Comparison of ENCODE assay signal across 10 mouse cellular contexts in the genomic region with DNA sequence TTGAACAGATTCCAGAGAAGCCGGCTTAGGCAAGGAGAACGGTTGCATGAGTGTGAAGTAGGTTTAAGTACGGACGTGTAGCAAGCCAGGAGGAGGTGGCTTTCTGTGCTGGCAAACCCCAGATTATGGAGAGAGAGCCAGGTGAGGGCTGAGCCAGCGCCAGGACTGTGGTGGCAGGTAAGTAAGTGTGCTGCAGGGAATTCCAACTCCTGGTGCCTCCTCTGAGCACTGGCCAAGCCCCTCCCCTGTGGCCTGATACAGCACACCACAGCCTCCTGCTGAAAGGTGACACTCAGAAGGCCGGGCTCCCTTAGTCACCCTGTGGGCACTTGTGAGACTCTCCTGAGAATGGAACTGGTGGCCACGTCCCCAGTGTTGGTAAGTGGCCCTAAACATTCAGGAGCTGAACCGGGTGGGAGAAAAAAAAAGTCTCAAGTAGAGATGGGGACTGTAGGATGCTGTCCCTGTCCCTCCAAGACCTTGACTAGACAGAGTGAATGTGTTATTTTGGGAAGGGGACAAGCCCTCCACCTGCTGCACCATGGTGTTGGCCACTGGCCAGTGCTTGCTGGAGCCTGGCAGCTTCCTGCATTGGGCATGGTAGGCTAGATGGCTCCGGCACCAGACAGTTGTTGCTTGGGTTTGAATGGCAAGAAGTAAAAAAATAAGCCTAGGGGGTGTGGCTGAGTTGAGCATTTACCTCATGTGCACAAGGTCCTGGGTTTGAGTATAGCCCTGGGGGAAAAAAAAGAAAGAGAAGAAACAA. TPM values are rescaled to one million over a fixed set of nuclear protein-coding genes. Genes with fewer than 3 reads are reported as not detected.
DNase-seq lines count a peak whose midpoint lies in the region; ATAC-seq and TF ChIP-seq lines count a peak whose summit lies in the region.
"Had no signal": no experiment of that assay in that cellular context is flagged by ENCODE, and none has a peak within 500 bp of the region (broad histone marks: within the 10 kb centered on the region; RNA-seq: fewer than 3 reads in every experiment).

No protein-coding gene starts in this region.

- TF ChIP-seq EP300 in lung, postnatal 0 days (IDR thresholded peaks at IDR 0.05), result no peak

- 43% methylated on average over 9 of the region's 9 CpGs for WGBS in heart, embryonic 14.5 days
- WGBS in heart, embryonic 11.5 days (ENCODE audit: insufficient replicate concordance), result 52% methylated on average over 9 of the region's 9 CpGs
- 32% methylated on average over 9 of the region's 9 CpGs for WGBS in lung, postnatal 0 days

- ATAC-seq in heart, embryonic 14.5 days (ENCODE audit: insufficient number of reproducible peaks, insufficient read depth, low FRiP score, low read depth), result peak; percentile 47
- no peak for ATAC-seq in heart, embryonic 11.5 days (replicated peaks; ENCODE audit: insufficient number of reproducible peaks, low FRiP score, low TSS enrichment)
- peak; percentile 88 for ATAC-seq in lung, postnatal 0 days
- no peak for ATAC-seq in CD4-positive, CD25-positive, alpha-beta regulatory T cell, adult 4 months

- peak; percentile 49 to 63 for DNase-seq in heart, postnatal 10 days
- peak; percentile 70 for DNase-seq in lung, postnatal 0 days (ENCODE audit: low spot score)
- DNase-seq in layer of hippocampus, adult 2 months (ENCODE audit: low spot score in 2 of 2), result no peak
- no peak for DNase-seq in embryo, embryonic 9.5 days (ENCODE audit: extremely low spot score)
- DNase-seq: right cerebral cortex, adult 18-20 months had no signal

- H3K27me3 ChIP-seq in heart, embryonic 14.5 days (ENCODE audit: control insufficient read depth, insufficient read depth, low read length), result no peaks in the 10 kb centered on the region
- H3K27me3 ChIP-seq in heart, embryonic 11.5 days (ENCODE audit: control insufficient read depth, insufficient read depth, low read length), result no peaks in the 10 kb centered on the region
- H3K27me3 ChIP-seq in lung, postnatal 0 days (replicated peaks; ENCODE audit: insufficient read depth, low read length), result no peaks in the 10 kb centered on the region

- H3K36me3 ChIP-seq in heart, embryonic 14.5 days (ENCODE audit: control insufficient read depth, insufficient read depth, low read length), result no peaks in the 10 kb centered on the region
- H3K36me3 ChIP-seq in heart, embryonic 11.5 days (ENCODE audit: control insufficient read depth, insufficient read depth, low read length), result no peaks in the 10 kb centered on the region
- H3K36me3 ChIP-seq in lung, postnatal 0 days (ENCODE audit: insufficient read depth, low read length), result no peaks in the 10 kb centered on the region

- no peak overlapping the region for H3K4me3 ChIP-seq in heart, embryonic 14.5 days (ENCODE audit: control insufficient read depth in 1 of 2, insufficient read depth in 1 of 2, low read depth in 1 of 2, low read length in 2 of 2)
- H3K4me3 ChIP-seq in heart, embryonic 11.5 days (ENCODE audit: low read depth, low read length), result no peak overlapping the region
- peak overlapping the region; percentile 31 for H3K4me3 ChIP-seq in brown adipose tissue, adult 24 weeks (ENCODE audit: insufficient read depth, low read depth, low read length)
- H3K4me3 ChIP-seq in lung, postnatal 0 days (ENCODE audit: low read depth, low read length), result no peak overlapping the region
- H3K4me3 ChIP-seq in layer of hippocampus, adult 2 months, result no peak overlapping the region
- H3K4me3 ChIP-seq: megakaryocyte, embryonic 14.5 days had no signal

- no peak for TF ChIP-seq CTCF in lung, postnatal 0 days (IDR thresholded peaks at IDR 0.05)
- no peak for TF ChIP-seq CTCF in layer of hippocampus, adult 2 months (conservative IDR thresholded peaks at IDR 0.05)

- intact Hi-C loops in heart, postnatal 10 days (cut with DNase I), result no loop called here

- H3K9me3 ChIP-seq in heart, embryonic 14.5 days (ENCODE audit: control insufficient read depth, low read length), result no peaks in the 10 kb centered on the region
- H3K9me3 ChIP-seq in heart, embryonic 11.5 days (replicated peaks; ENCODE audit: control insufficient read depth, low read length), result no peaks in the 10 kb centered on the region
- no peaks in the 10 kb centered on the region for H3K9me3 ChIP-seq in lung, postnatal 0 days (ENCODE audit: low read length)

- H3K27ac ChIP-seq in heart, embryonic 14.5 days (replicated peaks in 1 of 2; ENCODE audit: control insufficient read depth in 1 of 2, insufficient read depth in 1 of 2, low read depth in 2 of 2, low read length in 2 of 2), result 0 out of 4 replicates have a peak overlapping the region, but pooled peaks of 1 of the 2 experiments have one; percentile 33
- no peak overlapping the region for H3K27ac ChIP-seq in heart, embryonic 11.5 days (ENCODE audit: low read depth, low read length)
- peak overlapping the region; percentile 88 for H3K27ac ChIP-seq in brown adipose tissue, adult 24 weeks (replicated peaks; ENCODE audit: low read depth, low read length)
- H3K27ac ChIP-seq in lung, postnatal 0 days (ENCODE audit: low read length), result no peak overlapping the region
- no peak overlapping the region for H3K27ac ChIP-seq in layer of hippocampus, adult 2 months

- no peak overlapping the region for H3K9ac ChIP-seq in heart, embryonic 14.5 days (ENCODE audit: low read length)
- no peak overlapping the region for H3K9ac ChIP-seq in heart, embryonic 11.5 days (ENCODE audit: low read depth, low read length)
- no peak overlapping the region for H3K9ac ChIP-seq in lung, postnatal 0 days (replicated peaks; ENCODE audit: low read depth)

- peaks cover 20 to 22% of the 10 kb centered on the region in 2 experiments for H3K4me1 ChIP-seq in heart, embryonic 14.5 days (ENCODE audit: control insufficient read depth in 2 of 2, insufficient read depth in 2 of 2, low read length in 2 of 2)
- H3K4me1 ChIP-seq in heart, embryonic 11.5 days (ENCODE audit: control insufficient read depth, insufficient read depth, low read length), result peaks cover 21% of the 10 kb centered on the region; the same call in 1 of the 2 replicates
- H3K4me1 ChIP-seq in brown adipose tissue, adult 24 weeks (ENCODE audit: control insufficient read depth, insufficient read depth, insufficient read length, low read length), result peaks cover 17% of the 10 kb centered on the region
- H3K4me1 ChIP-seq in lung, postnatal 0 days (ENCODE audit: insufficient read depth, low read depth, low read length), result no peaks in the 10 kb centered on the region
- H3K4me1 ChIP-seq: megakaryocyte, embryonic 14.5 days had no signal

- no peak overlapping the region for H3K4me2 ChIP-seq in heart, embryonic 14.5 days (ENCODE audit: low read length)
- no peak overlapping the region for H3K4me2 ChIP-seq in heart, embryonic 11.5 days
- no peak overlapping the region for H3K4me2 ChIP-seq in lung, postnatal 0 days (replicated peaks; ENCODE audit: low read depth, low read length)

RNA-seq across cellular contexts. Expression of a gene that starts 9.0 kb away (rescaled TPM):
- polyA plus RNA-seq in heart, embryonic 14.5 days (2014; fragmentation: Nextera tagmentation; extraction: Ambion mirVana), result 12.1 and 13.7 TPM in 2 replicates
- 7.6 and 8.0 TPM in 2 replicates for polyA plus RNA-seq in heart, embryonic 11.5 days (2014; fragmentation: Nextera tagmentation; extraction: Ambion mirVana)
- 235 and 250 TPM in 2 replicates for polyA plus RNA-seq in brown adipose tissue, adult 24 weeks (2012; ENCODE audit: insufficient read depth, insufficient read length, missing spikeins)
- 100 to 1,000 TPM; 156 to 159 TPM for total RNA-seq in heart, postnatal 10 days (2021)
- 0.54 and 1.3 TPM in 2 replicates for polyA plus RNA-seq in lung, postnatal 0 days (2015; fragmentation: Nextera tagmentation; extraction: Ambion mirVana)
- under 1 TPM; 0.24 to 0.62 TPM for polyA plus RNA-seq in CD4-positive, CD25-positive, alpha-beta regulatory T cell, adult 4 months (2017; shearing (Covaris generic))
- total RNA-seq in layer of hippocampus, adult 2 months (2021), result 1 to 10 TPM; 5.3 to 7.8 TPM

RNA-seq across cellular contexts. Expression of a gene that starts 25.2 kb away (rescaled TPM):
- polyA plus RNA-seq in heart, embryonic 14.5 days (2014; fragmentation: Nextera tagmentation; extraction: Ambion mirVana), result 28.3 and 34.1 TPM in 2 replicates
- 26.3 and 37.0 TPM in 2 replicates for polyA plus RNA-seq in heart, embryonic 11.5 days (2014; fragmentation: Nextera tagmentation; extraction: Ambion mirVana)
- 4.4 and 5.2 TPM in 2 replicates for polyA plus RNA-seq in brown adipose tissue, adult 24 weeks (2012; ENCODE audit: insufficient read depth, insufficient read length, missing spikeins)
- 10 to 100 TPM; 22.7 to 24.1 TPM for total RNA-seq in heart, postnatal 10 days (2021)
- polyA plus RNA-seq in lung, postnatal 0 days (2015; fragmentation: Nextera tagmentation; extraction: Ambion mirVana), result 4.5 and 5.5 TPM in 2 replicates
- polyA plus RNA-seq in CD4-positive, CD25-positive, alpha-beta regulatory T cell, adult 4 months (2017; shearing (Covaris generic)), result 1 to 10 TPM; 3.7 to 9.2 TPM
- 1 to 10 TPM; 2.4 to 2.5 TPM for total RNA-seq in layer of hippocampus, adult 2 months (2021)

RNA-seq across cellular contexts. Expression of a gene that starts 27.3 kb away (rescaled TPM):
- 9.1 and 9.8 TPM in 2 replicates for polyA plus RNA-seq in heart, embryonic 14.5 days (2014; fragmentation: Nextera tagmentation; extraction: Ambion mirVana)
- polyA plus RNA-seq in heart, embryonic 11.5 days (2014; fragmentation: Nextera tagmentation; extraction: Ambion mirVana), result 8.7 and 12.8 TPM in 2 replicates
- 4.3 and 5.6 TPM in 2 replicates for polyA plus RNA-seq in brown adipose tissue, adult 24 weeks (2012; ENCODE audit: insufficient read depth, insufficient read length, missing spikeins)
- total RNA-seq in heart, postnatal 10 days (2021), result 1 to 10 TPM; 2.6 to 3.0 TPM
- 4.1 and 4.3 TPM in 2 replicates for polyA plus RNA-seq in lung, postnatal 0 days (2015; fragmentation: Nextera tagmentation; extraction: Ambion mirVana)
- 1 to 10 TPM; 3.8 to 6.6 TPM for polyA plus RNA-seq in CD4-positive, CD25-positive, alpha-beta regulatory T cell, adult 4 months (2017; shearing (Covaris generic))
- total RNA-seq in layer of hippocampus, adult 2 months (2021), result 1 to 10 TPM; 4.8 to 5.1 TPM

Comparison
In these comparisons a context has a peak if more than half of its experiments do, and no peak if none do; other contexts are left out.
1. ATAC-seq: peak in heart, embryonic 14.5 days (single experiment) and lung, postnatal 0 days (single experiment); none in heart, embryonic 11.5 days (single experiment) and CD4-positive, CD25-positive, alpha-beta regulatory T cell, adult 4 months (single experiment).
2. DNase-seq: peak in heart, postnatal 10 days (2 of 2) and lung, postnatal 0 days (single experiment); none in layer of hippocampus, adult 2 months (0 of 2) and embryo, embryonic 9.5 days (single experiment).
3. RNA of a gene that starts 9.0 kb away (polyA plus RNA-seq): 235 to 250 TPM in brown adipose tissue, adult 24 weeks; 12.1 to 13.7 TPM in heart, embryonic 14.5 days, 7.6 to 8.0 TPM in heart, embryonic 11.5 days, 0.24 to 0.62 TPM in CD4-positive, CD25-positive, alpha-beta regulatory T cell, adult 4 months and 0.54 to 1.3 TPM in lung, postnatal 0 days; every median in the first group is over 10 times any median in the second.